Mouse (Mus musculus) ZHBTc4 (cell line): ENCODE data around the gene Sigmar1.

Experiments
- DNase-seq: peaks from one replicate; pipeline ENCODE4 v3.0.0-alpha.2; 2011; ENCODE audit warnings: low read depth, low spot score

Gene Sigmar1

DNA sequence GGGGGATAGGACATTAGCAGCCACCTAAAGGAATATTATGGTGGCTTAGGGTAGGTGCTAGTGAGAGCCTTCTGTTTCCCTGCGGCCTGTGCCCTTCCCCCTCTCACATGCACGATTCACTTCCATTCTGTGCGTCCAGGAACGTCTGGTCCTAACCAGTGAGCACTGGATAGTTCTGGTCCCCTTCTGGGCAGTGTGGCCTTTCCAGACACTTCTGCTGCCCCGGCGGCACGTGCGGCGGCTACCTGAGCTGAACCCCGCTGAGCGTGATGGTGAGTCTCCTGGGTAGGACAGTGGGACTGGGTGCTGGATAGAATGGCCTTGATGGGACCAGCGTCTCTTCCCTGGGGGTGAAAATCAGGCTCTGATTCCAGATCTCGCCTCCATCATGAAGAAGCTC is 1.4 kb upstream of the Sigmar1 start:
- DNase-seq = peak; percentile 26

- no peak for DNase-seq
Measured at GRCm38 (mm10) chr4:41756440-41756839, 483 bp upstream of the Sigmar1 start.

DNA sequence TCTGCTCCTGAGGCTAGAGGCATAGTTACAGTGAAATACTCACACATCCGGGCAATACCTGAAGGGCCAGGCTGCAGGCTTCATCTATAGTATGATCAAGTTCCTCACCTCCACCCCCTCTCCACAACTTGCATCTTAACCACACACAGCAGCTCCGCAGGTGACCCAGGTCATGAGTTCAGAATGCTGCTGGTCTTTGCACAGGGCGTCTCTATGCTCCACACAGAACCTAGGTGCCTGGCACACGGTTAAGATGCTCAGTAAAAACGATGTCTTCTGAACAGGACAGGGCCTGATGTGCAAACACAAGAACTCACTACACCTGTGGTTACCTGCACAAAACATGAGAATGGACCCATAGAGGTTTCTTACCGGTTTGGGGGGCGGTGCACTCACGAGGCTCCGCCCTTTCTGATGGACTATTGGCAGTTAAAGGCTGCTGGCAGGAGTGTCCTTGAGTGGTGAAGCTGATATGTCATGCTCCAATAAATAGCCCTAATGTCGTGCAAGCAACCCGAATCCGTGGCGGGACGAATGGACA is 1.1 kb downstream of the Sigmar1 start, which contains the start of gene Galt:
Gene Galt, plus strand, starts transcription at position 432 of the 541 bp plus-strand sequence.
- DNase-seq = no peak

DNA sequence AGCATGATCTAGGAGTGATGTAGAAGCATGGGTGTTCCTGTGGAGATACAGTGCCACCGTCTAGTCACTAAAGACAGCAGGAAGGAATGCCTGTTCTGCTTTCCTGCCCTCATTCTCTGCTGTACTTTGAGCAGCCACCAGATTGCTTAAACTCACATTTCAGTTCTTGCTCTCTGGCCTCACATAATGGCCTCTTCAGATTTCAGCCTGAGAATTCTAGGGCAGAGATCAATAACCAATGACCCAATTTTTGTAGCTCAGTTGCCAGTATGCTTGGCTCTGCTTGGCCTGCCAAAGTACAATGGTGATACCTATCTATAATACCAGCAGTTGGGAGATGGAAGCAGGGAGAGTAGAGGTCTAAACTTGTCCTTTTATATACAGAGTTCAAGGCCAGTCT is 10.9 kb downstream of the Sigmar1 start:
- DNase-seq = no peak

GRCm38 (mm10) chr4:41744131-41744530 is 11.8 kb downstream of the Sigmar1 start:
- DNase-seq = no peak

- DNase-seq = peak; percentile 99
Measured at GRCm38 (mm10) chr4:41741158-41741560, 14.8 kb downstream of the Sigmar1 start.

GRCm38 (mm10) chr4:41740380-41741157 is 15.4 kb downstream of the Sigmar1 start:
- DNase-seq = peak; percentile 25

DNA sequence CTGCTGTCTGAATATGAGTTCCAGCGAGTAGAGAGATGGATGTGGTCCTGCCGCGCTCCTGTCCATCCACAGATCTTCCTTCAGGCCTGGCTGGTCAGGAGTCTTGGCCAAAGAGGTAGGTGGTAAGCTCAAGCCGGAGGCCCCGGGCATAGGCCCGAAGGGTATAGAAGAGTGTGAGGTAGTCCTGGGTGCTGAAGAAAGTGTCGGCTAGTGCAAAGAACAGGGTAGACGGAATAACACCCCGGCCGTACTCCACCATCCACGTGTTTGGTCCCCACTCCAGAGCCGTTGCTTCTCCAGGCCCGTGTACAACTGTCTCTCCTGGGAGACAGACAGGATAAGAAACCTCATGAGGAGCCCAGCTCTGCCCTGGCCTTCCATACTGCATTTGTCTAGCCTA is 16.7 kb downstream of the Sigmar1 start:
- DNase-seq = no peak

- no peak for DNase-seq
Measured at GRCm38 (mm10) chr4:41738256-41738603, 17.7 kb downstream of the Sigmar1 start.

DNA sequence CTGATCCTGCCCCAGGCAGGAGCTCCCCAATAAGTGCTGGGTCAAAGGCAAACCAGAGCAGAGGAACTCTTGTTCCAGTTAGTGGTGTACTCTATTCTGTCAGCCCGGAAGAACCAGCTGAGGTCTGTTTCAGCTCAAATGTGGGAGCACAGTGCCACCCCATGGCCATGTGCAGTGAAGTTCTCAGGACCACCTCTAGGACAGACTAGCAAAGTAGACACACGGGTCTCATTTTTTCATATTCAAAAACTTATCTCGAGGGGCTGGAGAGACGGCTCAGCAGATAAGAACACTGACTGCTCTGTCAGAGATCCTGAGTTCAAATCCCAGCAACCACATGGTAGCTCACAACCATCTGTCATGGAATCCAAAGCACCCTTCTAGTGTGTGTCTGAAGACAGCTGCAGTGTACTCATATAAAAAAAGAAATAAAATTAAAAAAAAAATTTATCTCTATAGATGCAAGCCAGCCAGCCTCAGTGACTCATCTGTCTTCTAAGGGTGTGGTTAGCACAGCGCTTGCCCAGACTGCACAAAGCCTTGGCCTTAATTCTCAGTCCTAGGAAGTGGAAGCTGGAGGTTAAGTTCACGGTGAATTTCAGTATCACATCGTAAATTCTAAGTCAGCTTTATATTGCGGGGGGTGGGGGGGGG is 18.2 kb downstream of the Sigmar1 start:
- peak; percentile 67 for DNase-seq

DNA sequence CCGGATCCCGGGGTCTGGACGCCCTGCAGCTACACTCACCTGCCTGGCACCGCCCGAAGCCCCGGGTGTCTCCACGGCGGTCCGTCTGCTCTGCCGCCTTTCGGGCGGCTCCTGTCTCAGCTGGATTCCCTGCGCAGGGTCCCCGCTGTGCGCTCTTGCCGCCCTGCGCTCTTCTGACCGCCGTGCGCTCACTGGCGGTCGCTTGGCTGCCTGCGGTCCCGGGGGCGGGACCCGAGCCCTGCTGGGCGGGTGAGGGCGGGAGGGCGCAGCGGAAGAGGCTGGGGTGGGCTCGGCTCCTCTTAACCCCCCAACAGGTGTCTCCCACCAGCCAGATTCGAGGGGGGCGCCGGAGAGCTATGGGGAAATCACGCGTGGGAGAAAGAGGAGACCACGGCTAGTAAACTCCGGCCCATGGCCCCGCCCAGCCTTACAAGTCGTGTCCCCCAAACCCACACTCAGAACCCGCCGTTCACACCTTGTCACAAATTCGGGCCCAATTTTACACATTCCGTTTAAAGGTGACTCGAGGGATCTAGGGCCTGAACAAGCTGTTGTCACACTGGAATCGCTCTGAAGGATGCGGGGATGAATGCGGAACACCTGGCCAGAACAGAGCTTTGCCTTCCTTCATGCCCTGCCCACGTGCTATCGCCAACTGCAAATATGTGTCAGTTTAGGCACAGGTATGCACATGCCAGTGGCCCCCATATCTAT is 24.7 kb downstream of the Sigmar1 start, which contains the start of gene Arid3c:
Gene Arid3c, minus strand, starts transcription at position 91 of the 714 bp plus-strand sequence.
- DNase-seq = peak; percentile 84

DNA sequence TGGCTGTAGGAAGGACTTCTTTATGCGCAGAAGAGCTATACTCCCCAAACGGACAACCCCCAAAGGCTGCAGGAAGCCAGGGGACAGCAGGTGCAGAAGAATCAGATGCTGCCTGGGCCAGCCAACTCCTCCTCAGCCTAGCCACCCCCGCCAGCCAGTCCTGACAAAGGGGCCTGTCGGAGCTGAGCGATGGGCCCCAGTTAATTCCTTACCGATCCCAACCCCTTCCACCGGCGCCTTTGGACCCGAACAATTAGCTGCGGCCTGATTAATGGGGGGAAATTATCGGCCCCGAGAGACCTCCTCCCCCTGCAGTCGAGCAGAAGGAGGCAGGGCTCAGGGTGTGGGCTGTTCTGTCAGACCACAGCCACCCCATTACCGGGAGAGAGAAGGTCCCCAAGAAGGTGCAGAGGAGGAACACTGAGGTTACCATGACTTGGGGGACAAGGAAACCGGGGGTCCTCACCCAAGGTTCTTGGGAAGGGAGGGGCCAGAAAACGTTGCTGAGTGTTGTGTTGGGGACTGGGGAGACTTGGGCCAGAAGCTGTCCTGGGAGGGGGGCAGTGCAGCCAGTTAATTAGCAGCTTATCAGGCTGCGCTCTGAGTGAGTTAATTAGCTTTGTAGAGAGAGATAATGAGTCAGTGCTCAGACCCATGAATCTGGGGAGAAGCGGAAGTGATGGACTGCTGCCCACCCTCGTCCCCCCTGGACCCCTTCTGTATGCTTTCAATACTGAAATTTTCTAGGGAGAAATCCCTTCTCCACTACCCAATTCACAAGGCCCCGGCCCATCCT is 28.9 kb downstream of the Sigmar1 start:
- DNase-seq = no peak

- peak; percentile 97 for DNase-seq
Measured at GRCm38 (mm10) chr4:41722918-41723351, 33.0 kb downstream of the Sigmar1 start, which contains the start of gene Dctn3. TSS of gene Dctn3 (minus strand) at chr4:41723170.

DNA sequence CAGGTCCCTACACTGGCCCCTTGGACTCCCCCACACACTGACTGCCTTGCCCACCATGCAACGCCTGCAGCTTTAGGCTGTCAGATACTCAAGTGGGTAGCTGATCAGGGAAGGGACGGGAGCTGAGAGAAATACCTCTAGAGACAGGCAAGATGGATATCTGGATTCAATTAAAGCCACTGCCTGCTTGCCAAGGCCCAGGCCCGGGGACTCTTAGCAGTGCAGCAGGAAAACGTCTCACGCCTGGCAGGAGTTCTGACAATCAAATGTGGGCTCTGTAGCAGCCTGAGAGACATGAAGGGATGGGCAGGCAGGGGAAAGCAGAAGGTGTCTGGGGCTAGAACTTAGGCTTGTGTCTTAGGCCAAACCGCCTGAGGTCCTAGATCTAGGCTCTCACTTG is 39.1 kb downstream of the Sigmar1 start:
- no peak for DNase-seq

DNA sequence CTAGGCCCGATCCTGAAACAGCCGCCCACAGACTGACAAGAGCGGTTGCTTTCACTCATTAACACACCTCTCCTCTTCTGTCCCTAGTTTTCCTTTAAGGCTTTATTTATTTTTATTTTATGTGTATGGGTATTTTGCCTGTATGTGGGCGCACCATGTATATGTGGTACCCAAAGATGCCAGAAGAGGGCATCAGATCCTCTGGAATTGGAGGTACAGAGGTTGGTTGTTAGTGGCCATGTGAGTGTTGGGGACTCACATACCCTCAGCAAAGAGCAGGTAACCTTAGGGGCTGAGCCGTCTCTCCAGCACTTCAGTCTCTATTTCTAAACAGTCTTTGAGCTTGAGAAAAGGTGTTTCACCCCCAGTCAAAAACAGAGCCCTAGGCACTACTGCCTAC is 40.4 kb downstream of the Sigmar1 start:
- DNase-seq = no peak

DNA sequence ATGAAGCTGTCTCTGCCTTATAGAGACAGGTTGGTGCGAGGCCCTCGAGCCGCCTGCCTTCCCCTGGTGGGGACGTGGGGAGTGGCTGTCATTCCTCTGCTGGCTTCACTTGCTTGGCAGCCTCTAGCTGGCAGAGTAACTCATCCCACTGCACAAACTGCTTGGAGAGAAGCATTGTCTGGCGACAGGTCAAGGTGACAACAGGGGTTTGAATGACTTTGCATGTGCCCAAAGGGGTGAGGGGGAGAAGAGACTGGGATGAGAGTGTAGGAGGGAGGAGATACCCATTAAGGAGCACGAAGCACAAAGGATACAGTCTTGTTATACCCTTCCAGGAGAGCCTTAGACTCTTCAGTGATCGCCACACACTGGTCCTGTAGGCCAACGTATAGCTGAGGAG is 40.9 kb downstream of the Sigmar1 start:
- no peak for DNase-seq

GRCm38 (mm10) chr4:41714276-41714675 is 41.7 kb downstream of the Sigmar1 start:
- DNase-seq = peak; percentile 79

DNA sequence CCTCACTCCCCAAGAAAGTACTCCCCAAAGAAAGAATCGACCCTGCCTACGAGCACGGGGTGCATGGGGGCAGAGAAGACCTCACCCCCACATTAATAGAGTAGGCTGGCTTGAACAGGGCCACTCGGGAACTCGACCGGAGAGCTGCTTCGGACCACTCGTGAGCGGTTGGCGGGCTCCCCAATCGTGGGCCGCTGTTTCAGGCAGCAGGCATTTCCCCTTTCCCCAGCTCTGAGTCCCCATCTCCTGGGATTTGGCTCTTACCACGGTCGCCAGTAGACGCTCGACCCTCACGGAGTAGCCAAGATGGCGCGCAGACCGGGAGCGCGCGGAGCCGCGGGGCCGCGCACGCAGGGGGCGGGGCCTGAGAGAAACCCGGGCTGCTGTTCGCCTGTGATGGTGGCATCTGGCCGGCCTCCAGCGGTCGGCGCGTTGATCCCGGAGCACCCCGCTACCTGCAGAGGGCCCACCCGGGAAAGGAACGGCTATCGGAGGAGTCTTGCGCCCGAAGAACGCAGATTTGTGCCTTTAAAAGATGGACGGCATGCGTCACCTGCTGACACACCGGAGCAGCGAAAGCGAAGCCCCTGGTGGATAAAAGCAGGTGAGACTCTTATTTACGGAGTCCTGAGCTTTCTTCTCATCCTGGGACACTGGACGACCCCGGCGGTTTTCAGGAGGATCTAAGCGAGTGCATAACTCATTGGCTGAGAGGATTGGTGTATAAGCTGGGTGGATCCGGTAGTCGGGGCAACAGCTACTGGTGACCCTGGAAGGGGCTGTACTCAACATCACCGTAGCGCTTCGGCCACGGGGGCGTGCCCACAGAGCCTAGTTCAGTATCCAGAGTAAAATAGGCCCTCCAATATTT is 42.5 kb downstream of the Sigmar1 start, which contains the start of gene Rpp25l:
Gene Rpp25l, minus strand, starts transcription at position 338 of the 871 bp plus-strand sequence.
- peak; percentile 91 for DNase-seq

GRCm38 (mm10) chr4:41712421-41713196 is 43.3 kb downstream of the Sigmar1 start:
- no peak for DNase-seq
